Mouse (Mus musculus) lung, adult 2 months (tissue): ENCODE data around the gene Tmem151b.

Experiments
- CTCF ChIP-seq: fragments of 200-500 bp; IDR thresholded peaks from 2 replicates; pipeline ENCODE4 v1.5.1; 2011; ENCODE audit warnings: mild to moderate bottlenecking, low read length, control low read depth; ENCODE audit not compliant: insufficient read depth
- POLR2A ChIP-seq: fragments of 200-500 bp; IDR thresholded peaks from 2 replicates; pipeline ENCODE4 v1.6.1; 2011; ENCODE audit warnings: low read depth, mild to moderate bottlenecking, control low read depth, low read length, borderline replicate concordance; ENCODE audit errors: extremely low read depth

DNA sequence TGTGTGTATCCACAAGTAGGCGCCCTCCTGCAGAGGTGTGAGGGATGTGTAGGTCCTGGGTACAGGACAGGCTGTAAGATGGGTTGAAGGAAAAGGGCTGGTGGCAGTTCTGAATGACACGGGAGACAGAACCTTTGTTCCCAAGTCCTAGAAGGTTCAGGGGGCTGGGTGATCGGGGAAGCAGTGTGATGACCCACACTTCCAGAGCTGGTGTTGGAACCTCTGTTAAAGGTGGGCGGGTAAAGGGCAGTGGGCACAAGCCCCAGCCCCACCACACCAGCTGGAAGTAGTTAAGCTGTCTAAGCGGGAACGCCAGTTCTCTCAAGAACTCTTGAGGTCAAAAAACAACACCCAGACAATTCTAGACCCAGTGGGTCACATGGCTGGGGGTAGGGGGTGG lies 40.9 kb upstream of the Tmem151b start:
- no peak for TF ChIP-seq CTCF
- TF ChIP-seq POLR2A: no peak
